Mouse (Mus musculus) olfactory bulb, adult 2 months (tissue): ENCODE results near the gene Ranbp10. TPM values are rescaled to one million over a fixed set of nuclear protein-coding genes. Genes with fewer than 3 reads are reported as not detected.

ENCODE experiments used
- H3K27ac ChIP-seq: fragments of 200-500 bp; 2 replicates; pipeline ENCODE4 v1.5.1; 2012; ENCODE audit warnings: low read depth, low read length; ENCODE audit not compliant: insufficient read depth
- H3K4me1 ChIP-seq: fragments of 200-500 bp; 2 replicates; pipeline ENCODE4 v1.6.1; 2012; ENCODE audit warnings: low read length; ENCODE audit not compliant: control insufficient read depth, insufficient read depth
- H3K4me3 ChIP-seq: fragments of 200-500 bp; 2 replicates; pipeline ENCODE4 v1.5.1; 2012; ENCODE audit warnings: mild to moderate bottlenecking, low read depth, low read length, moderate library complexity; ENCODE audit not compliant: insufficient read depth
- CTCF ChIP-seq: fragments of 200-500 bp; IDR thresholded peaks from 2 replicates; pipeline ENCODE4 v1.5.1; 2012; ENCODE audit warnings: low read depth, mild to moderate bottlenecking, low read length, moderate library complexity; ENCODE audit not compliant: insufficient read depth
- POLR2A ChIP-seq: fragments of 200-500 bp; IDR thresholded peaks from 2 replicates; pipeline ENCODE4 v1.6.1; 2012; ENCODE audit warnings: mild to moderate bottlenecking, low read depth, low read length, moderate library complexity; ENCODE audit not compliant: insufficient read depth
- WGBS: fragments of 180-500 bp; shearing (Covaris S2); methylation state at CpG from one replicate; pipeline ENCODE4 v1.1.7; 2018; 5-methylcytosine and 5-hydroxymethylcytosine counted together
- polyA plus RNA-seq: library from polyadenylated mRNA; stranded (reverse); fragments of >200 nt; gene quantifications from 2 replicates; pipeline ENCODE4 v1.2.4, GENCODE M21; 2012; ENCODE audit warnings: low replicate concordance; ENCODE audit not compliant: missing spikeins, insufficient read depth, insufficient read length

The Ranbp10 gene
- polyA plus RNA-seq, 1 experiment: not detected

DNA sequence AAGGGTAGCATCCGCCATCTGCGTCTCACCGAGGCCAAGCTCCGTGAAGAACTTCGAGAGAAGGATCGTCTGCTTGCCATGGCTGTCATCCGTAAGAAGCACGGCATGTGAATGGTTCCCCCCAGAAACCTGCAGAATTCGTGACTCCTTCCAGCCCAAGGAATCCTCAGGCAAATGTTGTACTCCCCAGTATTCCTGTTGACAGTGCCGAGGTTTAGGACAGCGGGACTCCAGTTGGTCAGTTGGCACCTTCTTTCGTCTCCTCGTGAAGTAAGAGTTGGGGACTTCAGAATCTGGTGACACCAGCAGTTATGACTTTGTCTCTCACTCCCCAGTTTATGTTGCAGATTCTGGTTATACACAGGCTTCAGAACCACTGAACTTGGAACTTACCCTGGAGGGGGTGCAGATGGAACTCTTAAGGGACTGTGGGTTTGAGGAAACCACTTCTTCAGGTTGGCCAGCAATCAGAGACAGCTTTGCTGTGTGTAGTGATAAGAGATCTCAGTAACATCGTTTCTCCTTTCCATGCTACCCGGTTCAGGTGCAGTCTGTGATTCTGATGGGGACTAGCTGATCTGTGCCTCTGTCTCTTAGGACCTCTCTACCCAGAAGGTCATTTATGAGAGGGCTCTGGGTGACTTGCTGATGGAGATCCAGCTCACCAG lies 29.2 kb upstream of the Ranbp10 start:
- Histone ChIP-seq H3K27ac (peak overlapping the region; percentile 98), H3K4me3 (peak overlapping the region; percentile 67), H3K4me1 (peaks cover 9% of the 10 kb centered on the region)
- TF ChIP-seq CTCF (no peak), POLR2A (no peak)
- WGBS: 11% methylated on average over 15 of the region's 15 CpGs

DNA sequence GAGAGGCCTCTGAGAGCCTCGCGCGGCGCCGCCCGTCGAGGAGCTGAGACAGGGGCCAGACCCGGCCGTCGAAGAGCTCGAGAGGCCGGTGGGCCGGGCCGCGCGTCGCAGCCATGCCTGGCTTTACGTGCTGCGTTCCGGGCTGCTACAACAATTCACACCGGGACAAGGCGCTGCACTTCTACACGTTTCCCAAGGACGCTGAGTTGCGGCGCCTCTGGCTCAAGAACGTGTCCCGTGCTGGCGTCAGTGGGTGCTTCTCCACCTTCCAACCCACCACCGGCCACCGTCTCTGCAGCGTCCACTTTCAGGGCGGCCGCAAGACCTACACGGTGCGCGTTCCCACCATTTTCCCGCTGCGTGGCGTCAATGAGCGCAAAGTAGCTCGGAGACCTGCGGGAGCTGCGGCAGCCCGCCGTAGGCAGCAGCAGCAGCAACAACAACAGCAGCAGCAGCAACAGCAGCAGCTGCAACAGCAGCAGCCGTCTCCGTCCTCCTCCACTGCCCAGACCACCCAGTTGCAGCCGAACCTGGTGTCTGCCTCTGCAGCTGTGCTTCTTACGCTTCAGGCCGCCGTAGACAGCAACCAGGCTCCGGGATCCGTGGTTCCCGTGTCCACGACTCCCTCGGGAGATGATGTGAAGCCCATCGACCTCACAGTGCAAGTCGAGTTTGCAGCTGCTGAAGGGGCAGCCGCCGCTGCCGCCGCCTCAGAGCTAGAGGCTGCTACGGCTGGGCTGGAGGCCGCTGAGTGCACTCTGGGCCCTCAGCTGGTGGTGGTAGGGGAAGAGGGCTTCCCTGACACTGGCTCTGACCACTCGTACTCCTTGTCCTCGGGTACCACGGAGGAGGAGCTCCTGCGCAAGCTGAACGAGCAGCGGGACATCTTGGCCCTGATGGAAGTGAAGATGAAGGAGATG lies 28.4 kb upstream of the Ranbp10 start:
- peak overlapping the region; percentile 67 for H3K4me3 ChIP-seq
- peak overlapping the region; percentile 98 for H3K27ac ChIP-seq
- 0 out of 2 replicates have a peak, but pooled peaks have one; percentile 19 for TF ChIP-seq POLR2A
- no peak for TF ChIP-seq CTCF
- H3K4me1 ChIP-seq: peaks cover 9% of the 10 kb centered on the region
- WGBS: under 1% methylated on average over 71 of the region's 71 CpGs

DNA sequence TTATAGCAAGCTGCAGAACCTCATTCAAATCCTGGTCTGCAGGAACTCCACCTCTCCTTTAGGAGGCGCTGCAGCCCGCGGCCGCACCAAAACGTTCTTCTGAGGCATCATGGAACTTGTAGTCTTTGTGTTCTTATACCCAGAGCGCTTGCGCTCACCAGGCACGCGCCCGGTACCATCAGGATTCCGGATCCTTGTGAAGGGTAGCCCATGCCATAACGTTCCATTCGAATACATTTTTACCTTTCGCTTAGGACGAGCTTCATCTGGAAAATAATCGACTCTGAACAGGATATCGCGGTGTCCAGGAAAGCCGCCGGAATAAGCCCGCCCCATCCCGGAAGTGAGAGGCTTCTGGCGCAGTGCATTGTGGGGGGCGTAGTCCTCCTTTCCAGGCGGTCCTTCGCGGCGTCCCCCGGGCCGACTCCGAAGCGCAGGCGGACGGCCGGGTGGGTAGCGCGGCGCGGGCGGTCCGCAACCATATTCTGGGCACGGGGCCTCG lies 27.6 kb upstream of the Ranbp10 start, which contains the start of gene Thap11:
Gene Thap11, plus strand, starts transcription at position 418 of the 502 bp plus-strand sequence.
- peak within 1 kb of the TSS; percentile 67 for H3K4me3 ChIP-seq
- peak within 1 kb of the TSS; percentile 98 for H3K27ac ChIP-seq
- WGBS: under 1% methylated on average over 43 of the region's 43 CpGs
- peak; percentile 58; the same call in 1 of the 2 replicates for TF ChIP-seq CTCF
- 0 out of 2 replicates have a peak, but pooled peaks have one; percentile 20 for TF ChIP-seq POLR2A
- peaks cover 6% of the 10 kb centered on the region for H3K4me1 ChIP-seq

DNA sequence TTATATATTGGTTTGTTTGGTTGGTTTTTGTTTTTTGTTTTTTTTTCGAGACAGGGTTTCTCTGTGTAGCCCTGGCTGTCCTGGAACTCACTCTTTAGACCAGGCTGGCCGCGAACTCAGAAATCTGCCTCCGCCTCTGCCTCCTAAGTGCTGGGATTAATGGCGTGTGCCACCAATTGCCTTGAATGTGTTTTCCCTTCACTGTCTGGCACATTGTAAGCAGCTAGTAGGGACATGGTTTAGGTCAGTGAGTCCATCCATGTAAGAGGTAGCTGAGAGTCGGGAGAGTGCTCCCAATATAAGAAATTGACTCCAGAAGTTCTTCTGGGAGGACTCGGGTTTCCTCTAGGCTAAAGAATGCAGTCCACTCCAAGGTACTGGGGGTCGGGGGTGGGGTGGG lies 27.2 kb upstream of the Ranbp10 start:
- Histone ChIP-seq H3K27ac (no peak overlapping the region), H3K4me1 (peaks cover 6% of the 10 kb centered on the region), H3K4me3 (no peak overlapping the region)
- TF ChIP-seq CTCF: no peak
- no peak for TF ChIP-seq POLR2A
- 23% methylated on average over 8 of the region's 8 CpGs for WGBS

DNA sequence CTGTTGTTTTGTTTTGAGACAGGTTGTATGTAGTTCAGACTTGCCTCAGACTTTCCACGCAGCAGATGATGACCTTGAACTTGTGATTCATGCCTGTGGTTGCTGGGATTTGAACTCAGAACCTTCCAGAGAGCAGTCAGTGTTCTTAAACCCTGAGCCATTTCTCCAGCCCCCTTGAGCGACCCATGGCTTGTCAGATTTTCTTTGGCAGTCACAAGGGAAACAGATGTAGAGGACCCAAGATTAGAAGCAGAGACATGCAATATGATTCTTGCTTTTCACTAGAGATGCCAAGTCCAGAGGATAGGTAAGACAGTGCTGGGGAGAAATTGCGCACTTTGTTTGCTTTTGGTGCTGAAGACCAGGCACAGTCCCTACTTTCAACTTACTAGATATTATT lies 26.0 kb upstream of the Ranbp10 start, which contains the start of gene Cenpt:
Gene Cenpt, minus strand, starts transcription at position 101 of the 400 bp plus-strand sequence.
- peaks cover 6% of the 10 kb centered on the region for H3K4me1 ChIP-seq
- no peak for TF ChIP-seq CTCF
- TF ChIP-seq POLR2A: no peak
- H3K4me3 ChIP-seq: no peak within 1 kb of the TSS
- WGBS: 95% methylated on average over 3 of the region's 3 CpGs
- H3K27ac ChIP-seq: no peak within 1 kb of the TSS

DNA sequence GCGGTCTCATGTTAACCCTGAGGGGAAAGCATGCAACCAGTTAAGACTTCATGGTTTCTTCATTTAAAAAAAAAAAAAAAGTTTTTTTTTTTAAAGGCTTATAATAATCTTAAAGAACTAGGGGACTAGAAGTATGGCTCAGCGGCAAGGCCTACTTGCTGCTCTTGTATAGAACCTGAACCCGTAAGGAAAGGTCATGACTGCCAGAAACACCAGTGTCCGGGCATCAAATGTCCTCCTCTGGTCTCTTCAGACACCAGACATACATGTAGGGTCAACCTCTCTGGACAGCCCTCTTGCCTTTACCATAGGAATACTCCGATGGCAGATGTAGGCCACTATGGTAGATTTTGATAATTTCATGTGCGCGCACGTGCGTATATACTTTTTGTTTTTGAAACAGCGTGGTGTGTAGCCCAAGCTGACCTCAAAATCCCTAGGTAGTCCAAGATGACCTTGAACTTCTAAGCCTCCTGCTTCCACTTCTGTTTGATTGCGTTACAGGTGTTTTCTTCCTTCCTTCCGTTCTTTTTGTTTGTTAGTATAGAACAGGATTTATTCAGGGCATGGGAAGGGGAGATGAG lies 25.1 kb upstream of the Ranbp10 start:
- Histone ChIP-seq H3K4me1 (peaks cover 6% of the 10 kb centered on the region), H3K27ac (no peak overlapping the region), H3K4me3 (no peak overlapping the region)
- 80% methylated on average over 12 of the region's 12 CpGs for WGBS
- TF ChIP-seq CTCF: no peak
- TF ChIP-seq POLR2A: no peak

DNA sequence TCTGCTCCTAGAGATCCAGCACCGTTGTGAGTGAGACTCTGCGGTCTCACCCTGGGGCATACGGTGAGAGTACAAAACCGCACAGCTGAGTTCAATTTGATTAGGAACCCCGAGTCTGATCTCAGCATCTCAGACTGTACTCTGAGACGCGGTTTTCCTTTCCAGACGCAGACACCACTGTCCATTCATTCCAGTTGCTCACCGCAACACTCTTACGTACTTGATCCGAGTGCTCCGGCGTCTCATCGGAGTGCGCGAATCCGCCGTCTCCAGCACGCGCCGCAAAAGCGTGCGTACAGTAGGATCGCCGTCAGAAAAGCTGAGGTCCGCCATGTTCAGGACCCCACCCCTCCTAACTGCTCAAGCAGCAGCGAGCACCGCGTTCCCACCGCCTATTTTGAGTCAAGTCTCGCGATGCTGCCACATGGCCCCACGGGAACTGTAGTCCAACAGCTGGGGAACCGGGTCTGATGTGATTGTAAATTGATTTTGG lies 24.5 kb upstream of the Ranbp10 start:
- Histone ChIP-seq H3K4me3 (peak overlapping the region; percentile 97), H3K4me1 (peaks cover 8% of the 10 kb centered on the region), H3K27ac (no peak overlapping the region)
- TF ChIP-seq CTCF (no peak), POLR2A (peak; percentile 86)
- under 1% methylated on average over 34 of the region's 34 CpGs for WGBS

DNA sequence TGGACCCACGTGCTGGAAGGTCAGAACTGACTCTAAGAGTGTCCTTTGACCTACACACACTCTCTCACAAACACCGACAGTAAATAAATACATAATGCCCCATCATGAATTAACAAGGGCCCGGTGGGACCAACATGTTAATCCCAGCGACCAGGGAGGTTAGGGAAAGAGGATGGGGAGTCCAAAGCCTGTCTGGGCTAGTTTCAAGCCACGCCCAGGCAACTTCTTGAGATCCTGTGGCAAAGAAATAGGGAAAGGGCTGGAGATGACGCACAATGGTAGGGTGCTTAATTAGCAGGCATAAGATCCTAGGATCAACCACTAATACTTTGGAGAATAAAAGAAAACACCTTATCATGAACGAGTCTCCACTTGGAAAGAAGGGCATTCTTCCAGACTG lies 23.5 kb upstream of the Ranbp10 start:
- TF ChIP-seq CTCF: no peak
- no peak for TF ChIP-seq POLR2A
- Histone ChIP-seq H3K27ac (no peak overlapping the region), H3K4me1 (peaks cover 10% of the 10 kb centered on the region), H3K4me3 (no peak overlapping the region)
- 65% methylated on average over 7 of the region's 7 CpGs for WGBS
